Mouse (Mus musculus) olfactory bulb, adult 2 months (tissue): ENCODE results near the gene Sema5a.

ENCODE experiments used
- CTCF ChIP-seq: fragments of 200-500 bp; IDR thresholded peaks from 2 replicates; pipeline ENCODE4 v1.5.1; 2012; ENCODE audit warnings: low read depth, mild to moderate bottlenecking, low read length, moderate library complexity; ENCODE audit not compliant: insufficient read depth
- POLR2A ChIP-seq: fragments of 200-500 bp; IDR thresholded peaks from 2 replicates; pipeline ENCODE4 v1.6.1; 2012; ENCODE audit warnings: mild to moderate bottlenecking, low read depth, low read length, moderate library complexity; ENCODE audit not compliant: insufficient read depth

- no peak for TF ChIP-seq CTCF
- TF ChIP-seq POLR2A, result no peak
Observed at GRCm38 (mm10) chr15:32337810-32338209, 93.2 kb downstream of the Sema5a start.
